Comparison of ENCODE assay signal across 14 mouse cellular contexts in genomic region chr1:116306555-116306954, GRCm38 (mm10).
DNase-seq lines count a peak whose midpoint lies in the region; ATAC-seq lines count a peak whose summit lies in the region.
"Had no signal": no experiment of that assay in that cellular context is flagged by ENCODE, and none has a peak within 500 bp of the region (broad histone marks: within the 10 kb centered on the region; RNA-seq: fewer than 3 reads in every experiment).

No protein-coding gene starts in this region.

- H3K4me2 ChIP-seq in forebrain, embryonic 15.5 days (replicated peaks), result no peak overlapping the region
- H3K4me2 ChIP-seq: neural tube, embryonic 13.5 days had no signal

- H3K9ac ChIP-seq in forebrain, embryonic 15.5 days (replicated peaks), result no peak overlapping the region
- H3K9ac ChIP-seq: liver, embryonic 14.5 days; neural tube, embryonic 13.5 days had no signal

- H3K36me3 ChIP-seq in forebrain, embryonic 15.5 days, result no peaks in the 10 kb centered on the region
- H3K36me3 ChIP-seq in forebrain, embryonic 10.5 days (replicated peaks), result no peaks in the 10 kb centered on the region
- H3K36me3 ChIP-seq: heart, embryonic 10.5 days; neural tube, embryonic 13.5 days had no signal

- no peaks in the 10 kb centered on the region for H3K27me3 ChIP-seq in forebrain, embryonic 15.5 days
- no peaks in the 10 kb centered on the region for H3K27me3 ChIP-seq in forebrain, embryonic 10.5 days (ENCODE audit: poor library complexity, severe bottlenecking)
- H3K27me3 ChIP-seq: megakaryocyte, embryonic 14.5 days; neural tube, embryonic 13.5 days; Patski had no signal

- H3K9me3 ChIP-seq in forebrain, embryonic 15.5 days, result no peaks in the 10 kb centered on the region
- H3K9me3 ChIP-seq in forebrain, embryonic 10.5 days, result no peaks in the 10 kb centered on the region
- H3K9me3 ChIP-seq: heart, embryonic 10.5 days; megakaryocyte, embryonic 14.5 days; neural tube, embryonic 13.5 days had no signal

- ATAC-seq in forebrain, embryonic 15.5 days (replicated peaks), result peak; percentile 57; the same call in 1 of the 2 replicates
- ATAC-seq: hindbrain, embryonic 16.5 days; Patski had no signal

- no peak overlapping the region for H3K4me3 ChIP-seq in forebrain, embryonic 15.5 days
- H3K4me3 ChIP-seq in forebrain, embryonic 10.5 days, result no peak overlapping the region
- H3K4me3 ChIP-seq: heart, embryonic 10.5 days; megakaryocyte, embryonic 14.5 days; neural tube, embryonic 13.5 days had no signal

- DNase-seq in forebrain, embryonic 10.5 days (ENCODE audit: extremely low spot score, low spot score), result no peak
- peak; percentile 10 for DNase-seq in kidney, postnatal 4 days
- no peak for DNase-seq in kidney, adult 8-10 months
- peak; percentile 17 for DNase-seq in layer of hippocampus, adult 9-10 months (ENCODE audit: low spot score)
- DNase-seq in right cerebral cortex, postnatal 14 days, result peak; percentile 28
- no peak for DNase-seq in urinary bladder, adult 18-20 months (ENCODE audit: low spot score in 2 of 2)
- DNase-seq in c-Kit-positive CD71-positive TER-119-positive erythroid progenitor cells, embryonic 14.5 days (ENCODE audit: low spot score), result no peak

- WGBS in forebrain, embryonic 15.5 days, result 32% methylated on average over 3 of the region's 3 CpGs
- WGBS in forebrain, embryonic 10.5 days, result 84% methylated on average over 3 of the region's 3 CpGs

- no peaks in the 10 kb centered on the region for H3K4me1 ChIP-seq in forebrain, embryonic 15.5 days
- no peaks in the 10 kb centered on the region for H3K4me1 ChIP-seq in forebrain, embryonic 10.5 days
- H3K4me1 ChIP-seq: heart, embryonic 10.5 days; megakaryocyte, embryonic 14.5 days had no signal

- no peak overlapping the region for H3K27ac ChIP-seq in forebrain, embryonic 15.5 days (replicated peaks)
- H3K27ac ChIP-seq in forebrain, embryonic 10.5 days, result no peak overlapping the region
- H3K27ac ChIP-seq: heart, embryonic 10.5 days; liver, embryonic 14.5 days; neural tube, embryonic 13.5 days had no signal

Comparison
In these comparisons a context has a peak if more than half of its experiments do, and no peak if none do; other contexts are left out.
1. DNase-seq: peak in kidney, postnatal 4 days (2 of 2), layer of hippocampus, adult 9-10 months (single experiment) and right cerebral cortex, postnatal 14 days (single experiment); none in forebrain, embryonic 10.5 days (single experiment), kidney, adult 8-10 months (0 of 2), urinary bladder, adult 18-20 months (0 of 2) and c-Kit-positive CD71-positive TER-119-positive erythroid progenitor cells, embryonic 14.5 days (single experiment).